Mouse (Mus musculus) liver, postnatal 0 days (tissue): ENCODE results near the gene Arl5c.

Source experiments
- CTCF ChIP-seq: sonication (generic); IDR thresholded peaks from 2 replicates; pipeline ENCODE4 v1.5.1; 2016; ENCODE audit warnings: antibody characterized with exemption, low read depth
- EP300 ChIP-seq: IDR thresholded peaks from 2 replicates; pipeline ENCODE4 v1.6.1; 2016; ENCODE audit warnings: antibody characterized with exemption, low read depth, mild to moderate bottlenecking

- TF ChIP-seq EP300 (no peak), CTCF (no peak)
These were observed 38.1 kb upstream of the Arl5c start for GRCm38 (mm10) chr11:98034061-98034460.
